Mouse (Mus musculus) lung, postnatal 0 days (tissue): ENCODE results near the gene Ncor1. TPM values are rescaled to one million over a fixed set of nuclear protein-coding genes. Genes with fewer than 3 reads are reported as not detected.

Experiments
- ATAC-seq: fragments of 200-750 bp; cut with Nextera tagmentation; 2 replicates; pipeline ENCODE4 v1.8.0; 2017; ENCODE audit warnings: moderate library complexity
- DNase-seq: peaks from one replicate; pipeline ENCODE4 v3.0.0-alpha.2; 2016; ENCODE audit warnings: low spot score
- H3K27ac ChIP-seq: fragments of 300-500 bp; sonication (generic); 2 replicates; pipeline ENCODE4 v1.5.1; 2014; ENCODE audit warnings: antibody characterized with exemption, mild to moderate bottlenecking, low read length, mixed read lengths
- H3K27me3 ChIP-seq: fragments of 300-500 bp; sonication (generic); replicated peaks from 2 replicates; pipeline ENCODE4 v1.6.1; 2014; ENCODE audit warnings: low read length, mixed read lengths; ENCODE audit not compliant: insufficient read depth
- H3K36me3 ChIP-seq: fragments of 300-500 bp; sonication (generic); 2 replicates; pipeline ENCODE4 v1.6.1; 2014; ENCODE audit warnings: low read length, mixed read lengths; ENCODE audit not compliant: insufficient read depth
- H3K4me1 ChIP-seq: fragments of 300-500 bp; sonication (generic); 2 replicates; pipeline ENCODE4 v1.6.1; 2014; ENCODE audit warnings: antibody characterized with exemption, low read depth, low read length, mixed read lengths; ENCODE audit not compliant: insufficient read depth
- H3K4me2 ChIP-seq: fragments of 300-500 bp; sonication (generic); replicated peaks from 2 replicates; pipeline ENCODE4 v1.6.1; 2014; ENCODE audit warnings: low read depth, mild to moderate bottlenecking, low read length, moderate library complexity, mixed read lengths
- H3K4me3 ChIP-seq: fragments of 300-500 bp; sonication (generic); 2 replicates; pipeline ENCODE4 v1.5.1; 2014; ENCODE audit warnings: low read depth, low read length
- H3K9ac ChIP-seq: fragments of 300-500 bp; sonication (generic); replicated peaks from 2 replicates; pipeline ENCODE4 v1.6.1; 2014; ENCODE audit warnings: low read depth, mild to moderate bottlenecking
- H3K9me3 ChIP-seq: fragments of 300-500 bp; sonication (generic); 2 replicates; pipeline ENCODE4 v1.6.1; 2016; ENCODE audit warnings: low read length, mixed read lengths
- CTCF ChIP-seq: IDR thresholded peaks from 2 replicates; pipeline ENCODE4 v1.5.1; 2016; ENCODE audit warnings: antibody characterized with exemption, mild to moderate bottlenecking
- EP300 ChIP-seq: IDR thresholded peaks from 2 replicates; pipeline ENCODE4 v1.6.1; 2016; ENCODE audit warnings: antibody characterized with exemption, mild to moderate bottlenecking, control low read depth
- WGBS: fragments of 180-500 bp; shearing (Covaris S2); extraction: QIAGEN DNeasy Blood & Tissue Kit; methylation state at CpG from one replicate; pipeline ENCODE4 v1.1.7; 2014; 5-methylcytosine and 5-hydroxymethylcytosine counted together
- polyA plus RNA-seq: library from polyadenylated mRNA; unstranded; fragments of >200 nt; fragmentation: Nextera tagmentation; extraction: Ambion mirVana; gene quantifications from 2 replicates; pipeline ENCODE4 v1.2.1, GENCODE M21; 2015

Ncor1 gene
- polyA plus RNA-seq, 1 experiment from 2014 or later: 103 TPM

DNA sequence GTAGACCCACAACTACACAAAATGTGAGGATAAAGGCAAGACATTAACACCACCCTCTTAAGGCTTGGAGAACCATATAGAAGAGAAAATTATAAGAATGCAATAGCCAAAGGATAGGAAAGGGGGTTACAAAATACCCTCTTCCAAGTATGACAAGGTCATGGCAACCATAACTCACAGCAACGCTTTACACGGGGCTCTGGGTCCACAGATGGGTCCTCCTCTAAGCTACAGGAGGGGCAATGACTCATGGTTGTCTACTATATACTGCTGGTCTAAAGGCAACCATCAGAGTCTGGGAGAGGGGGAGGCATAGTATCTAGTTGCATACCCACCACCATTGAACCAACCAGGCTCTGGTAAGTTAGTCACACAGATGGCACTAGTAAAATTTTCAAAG lies 26.1 kb downstream of the Ncor1 start:
- Histone ChIP-seq H3K4me2 (no peak overlapping the region), H3K36me3 (0 out of 2 replicates have a peak, but pooled peaks cover 7% of the 10 kb centered on the region), H3K4me3 (no peak overlapping the region), H3K9ac (no peak overlapping the region), H3K4me1 (no peaks in the 10 kb centered on the region), H3K9me3 (no peaks in the 10 kb centered on the region), H3K27me3 (no peaks in the 10 kb centered on the region), H3K27ac (no peak overlapping the region)
- 91% methylated on average over 2 of the region's 2 CpGs for WGBS
- TF ChIP-seq CTCF (no peak), EP300 (no peak)
- ATAC-seq: no peak
- DNase-seq: no peak

DNA sequence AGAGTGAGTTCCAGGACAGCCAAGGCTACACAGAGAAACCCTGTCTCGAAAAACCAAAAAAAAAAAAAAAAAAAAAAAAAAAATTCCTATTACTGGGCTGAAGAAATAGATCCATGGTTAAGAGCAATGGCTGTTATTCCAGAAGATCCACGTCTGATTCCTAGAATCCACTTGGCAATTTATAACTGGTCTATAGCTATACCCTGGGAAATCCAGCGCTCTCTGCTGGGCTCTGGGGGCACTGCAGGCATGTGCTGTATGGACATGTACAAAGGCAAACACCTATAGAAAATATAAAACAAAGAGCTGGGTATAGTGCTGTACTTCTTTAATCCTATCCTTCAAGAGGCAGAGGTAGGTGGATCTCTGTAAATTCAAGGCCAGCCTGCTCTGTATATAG lies 31.2 kb downstream of the Ncor1 start:
- Histone ChIP-seq H3K27ac (no peak overlapping the region), H3K4me2 (no peak overlapping the region), H3K27me3 (no peaks in the 10 kb centered on the region), H3K9me3 (no peaks in the 10 kb centered on the region), H3K9ac (no peak overlapping the region), H3K4me1 (no peaks in the 10 kb centered on the region), H3K36me3 (0 out of 2 replicates have a peak, but pooled peaks cover 12% of the 10 kb centered on the region), H3K4me3 (no peak overlapping the region)
- WGBS: 91% methylated on average over 2 of the region's 3 CpGs
- TF ChIP-seq CTCF (peak; percentile 48), EP300 (no peak)
- ATAC-seq (no peak), DNase-seq (no peak)

DNA sequence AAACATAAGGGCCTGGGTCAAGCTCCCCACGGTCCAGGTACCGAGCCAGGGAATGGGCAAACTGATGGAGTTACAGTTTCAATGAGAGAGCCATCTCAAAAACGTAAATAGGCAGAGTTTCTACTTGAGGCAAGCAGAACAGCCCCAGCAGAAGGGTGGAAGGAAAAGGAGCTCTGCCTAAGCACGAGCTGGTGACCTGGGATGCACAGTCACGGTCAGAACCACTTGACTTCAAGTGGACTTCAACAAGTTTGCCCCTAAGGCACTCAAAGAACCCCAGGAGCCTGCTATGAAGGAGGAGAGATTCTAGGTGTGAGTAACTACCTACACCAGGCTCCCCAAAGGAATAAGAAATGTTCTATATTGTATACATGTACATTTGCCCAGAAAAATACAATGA lies 32.1 kb downstream of the Ncor1 start:
- no peak for TF ChIP-seq EP300
- TF ChIP-seq CTCF: no peak
- Histone ChIP-seq H3K9me3 (no peaks in the 10 kb centered on the region), H3K27me3 (no peaks in the 10 kb centered on the region), H3K4me1 (no peaks in the 10 kb centered on the region), H3K36me3 (0 out of 2 replicates have a peak, but pooled peaks cover 12% of the 10 kb centered on the region), H3K4me2 (no peak overlapping the region), H3K4me3 (no peak overlapping the region), H3K9ac (no peak overlapping the region), H3K27ac (no peak overlapping the region)
- WGBS: 56% methylated on average over 5 of the region's 5 CpGs
- ATAC-seq (peak; percentile 83), DNase-seq (peak; percentile 74)

DNA sequence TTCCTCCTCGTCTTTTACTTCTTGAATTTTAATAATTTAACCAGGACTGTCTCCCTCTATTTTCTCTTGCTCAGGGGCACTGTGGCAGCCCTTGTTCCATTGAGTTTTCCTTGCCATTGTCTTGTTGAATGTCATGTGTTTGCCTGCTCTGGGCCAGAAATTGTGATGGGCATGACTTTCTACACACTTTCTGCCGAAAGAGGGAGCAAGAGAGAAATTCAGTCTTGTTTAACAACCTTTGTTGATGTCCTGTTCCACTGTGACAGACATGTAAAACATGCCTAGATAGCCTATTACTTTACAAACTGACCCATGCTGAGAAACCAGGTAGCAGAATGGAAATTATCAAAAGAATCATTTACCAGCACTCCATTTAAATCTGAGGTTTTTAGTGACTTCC lies 33.8 kb downstream of the Ncor1 start:
- ATAC-seq (no peak), DNase-seq (no peak)
- Histone ChIP-seq H3K27ac (no peak overlapping the region), H3K36me3 (0 out of 2 replicates have a peak, but pooled peaks cover 8% of the 10 kb centered on the region), H3K27me3 (no peaks in the 10 kb centered on the region), H3K4me2 (no peak overlapping the region), H3K9ac (no peak overlapping the region), H3K4me3 (no peak overlapping the region), H3K4me1 (no peaks in the 10 kb centered on the region), H3K9me3 (no peaks in the 10 kb centered on the region)
- 71% methylated on average over 2 of the region's 2 CpGs for WGBS
- peak; percentile 48 for TF ChIP-seq CTCF
- no peak for TF ChIP-seq EP300

DNA sequence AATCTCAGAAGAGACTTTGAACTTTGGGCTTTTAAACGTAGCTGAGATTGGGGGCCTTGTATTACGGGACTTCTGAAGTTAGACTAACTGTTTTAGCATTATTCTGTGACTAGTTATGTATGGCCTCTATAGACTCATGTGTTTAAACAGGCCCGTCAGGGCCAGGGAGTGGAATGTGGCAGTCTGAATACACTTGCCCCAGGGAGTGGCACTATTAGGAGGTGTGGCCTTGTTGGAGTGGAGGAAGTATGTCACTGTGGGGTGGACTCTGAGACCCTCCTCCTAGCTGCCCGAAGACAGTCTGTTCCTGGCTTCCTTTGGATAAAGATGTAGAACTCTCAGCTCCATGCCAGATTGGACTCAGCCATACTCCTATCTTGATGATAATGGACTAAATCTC lies 43.3 kb downstream of the Ncor1 start:
- Histone ChIP-seq H3K4me3 (no peak overlapping the region), H3K9me3 (no peaks in the 10 kb centered on the region), H3K36me3 (0 out of 2 replicates have a peak, but pooled peaks cover 6% of the 10 kb centered on the region), H3K4me1 (no peaks in the 10 kb centered on the region), H3K4me2 (no peak overlapping the region), H3K27me3 (no peaks in the 10 kb centered on the region), H3K27ac (no peak overlapping the region), H3K9ac (no peak overlapping the region)
- WGBS: 82% methylated on average over 4 of the region's 4 CpGs
- no peak for DNase-seq
- TF ChIP-seq CTCF: no peak
- no peak for TF ChIP-seq EP300
- no peak for ATAC-seq

DNA sequence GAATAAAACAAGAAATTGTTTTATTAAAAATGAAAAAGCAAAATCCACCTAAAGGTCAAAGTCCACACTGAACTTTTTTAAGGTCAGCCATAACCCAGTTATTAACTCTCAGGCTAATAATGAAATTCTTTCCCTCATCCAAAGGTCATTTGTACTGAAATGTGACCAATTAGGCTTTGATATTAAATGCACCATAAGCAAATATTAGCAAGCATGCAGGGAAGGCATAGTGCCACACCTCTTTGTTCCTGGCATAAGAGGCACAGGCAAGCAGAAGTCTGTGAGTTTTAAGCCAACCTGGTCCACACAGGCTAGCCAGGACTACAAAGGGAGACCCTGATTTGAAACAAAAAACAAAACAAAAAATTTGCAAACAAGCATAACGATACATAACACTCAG lies 48.7 kb downstream of the Ncor1 start:
- Histone ChIP-seq H3K9ac (no peak overlapping the region), H3K27me3 (no peaks in the 10 kb centered on the region), H3K27ac (no peak overlapping the region), H3K9me3 (no peaks in the 10 kb centered on the region), H3K4me2 (no peak overlapping the region), H3K36me3 (0 out of 2 replicates have a peak, but pooled peaks cover 3% of the 10 kb centered on the region), H3K4me1 (no peaks in the 10 kb centered on the region), H3K4me3 (no peak overlapping the region)
- no peak for DNase-seq
- TF ChIP-seq EP300 (no peak), CTCF (no peak)
- no peak for ATAC-seq
- WGBS: 98% methylated on average over 1 of the region's 1 CpGs

DNA sequence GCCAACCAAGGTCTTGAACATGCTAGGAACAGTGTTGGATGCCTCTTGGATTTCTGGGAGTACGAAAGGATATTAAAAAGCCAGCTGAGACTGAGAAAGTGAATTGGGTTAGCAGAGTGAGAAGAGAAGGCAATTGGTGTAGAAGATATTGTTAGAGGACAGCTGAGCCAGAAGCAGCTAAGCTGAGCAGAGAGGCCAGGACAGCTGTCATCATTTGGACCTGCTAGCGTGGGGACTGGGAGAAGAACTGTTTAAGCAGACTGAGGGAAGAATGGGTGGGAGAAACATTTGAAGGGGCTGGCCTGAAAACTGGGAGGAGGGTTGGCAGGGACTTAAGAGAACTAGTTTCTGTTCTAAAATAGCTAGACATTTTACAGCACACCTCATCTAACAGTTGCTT lies 49.5 kb downstream of the Ncor1 start:
- Histone ChIP-seq H3K4me1 (no peaks in the 10 kb centered on the region), H3K9ac (no peak overlapping the region), H3K4me3 (no peak overlapping the region), H3K9me3 (no peaks in the 10 kb centered on the region), H3K27me3 (no peaks in the 10 kb centered on the region), H3K36me3 (no peaks in the 10 kb centered on the region), H3K4me2 (no peak overlapping the region), H3K27ac (no peak overlapping the region)
- TF ChIP-seq CTCF (no peak), EP300 (no peak)
- no peak for DNase-seq
- ATAC-seq: no peak
- 85% methylated on average over 2 of the region's 2 CpGs for WGBS
